Mouse (Mus musculus) limb, embryonic 11.5 days (tissue): Measurements from ENCODE around the gene C1qtnf7. TPM values are rescaled to one million over a fixed set of nuclear protein-coding genes. Genes with fewer than 3 reads are reported as not detected.

Experiments used
- ATAC-seq: fragments of 200-750 bp; cut with Nextera tagmentation; 2 replicates; pipeline ENCODE4 v1.8.0; 2017; ENCODE audit warnings: low read depth; ENCODE audit not compliant: insufficient number of reproducible peaks, low FRiP score, low TSS enrichment
- DNase-seq: peaks from one replicate; pipeline ENCODE4 v3.0.0-alpha.2; 2015; ENCODE audit warnings: low spot score
- H3K27ac ChIP-seq: fragments of 300-500 bp; sonication (generic); replicated peaks from 2 replicates; pipeline ENCODE4 v1.5.1; 2014; ENCODE audit warnings: low read depth, mild to moderate bottlenecking, low read length
- H3K27me3 ChIP-seq: fragments of 300-500 bp; sonication (generic); 2 replicates; pipeline ENCODE4 v1.6.1; 2014; ENCODE audit warnings: mild to moderate bottlenecking, low read length, mixed read lengths; ENCODE audit not compliant: control insufficient read depth, insufficient read depth
- H3K36me3 ChIP-seq: fragments of 300-500 bp; sonication (generic); 2 replicates; pipeline ENCODE4 v1.6.1; 2014; ENCODE audit warnings: mild to moderate bottlenecking, low read length, moderate library complexity, mixed read lengths; ENCODE audit not compliant: control insufficient read depth, insufficient read depth
- H3K4me1 ChIP-seq: fragments of 300-500 bp; sonication (generic); 2 replicates; pipeline ENCODE4 v1.6.1; 2014; ENCODE audit warnings: low read length, mixed read lengths; ENCODE audit not compliant: control insufficient read depth, insufficient read depth
- H3K4me2 ChIP-seq: fragments of 300-500 bp; sonication (generic); 2 replicates; pipeline ENCODE4 v1.6.1; 2014; ENCODE audit warnings: low read depth, mild to moderate bottlenecking, moderate library complexity; ENCODE audit not compliant: severe bottlenecking
- H3K4me3 ChIP-seq: fragments of 300-500 bp; sonication (generic); 2 replicates; pipeline ENCODE4 v1.5.1; 2014; ENCODE audit warnings: low read depth, low read length
- H3K9ac ChIP-seq: fragments of 300-500 bp; sonication (generic); 2 replicates; pipeline ENCODE4 v1.6.1; 2014; ENCODE audit warnings: mild to moderate bottlenecking, low read length
- H3K9me3 ChIP-seq: fragments of 300-500 bp; sonication (generic); 2 replicates; pipeline ENCODE4 v1.6.1; 2016; ENCODE audit warnings: low read length; ENCODE audit not compliant: control insufficient read depth
- WGBS: fragments of 180-500 bp; shearing (Covaris S2); extraction: QIAGEN DNeasy Blood & Tissue Kit; methylation state at CpG from one replicate; pipeline ENCODE4 v1.1.7; 2014; 5-methylcytosine and 5-hydroxymethylcytosine counted together
- polyA plus RNA-seq: library from polyadenylated mRNA; unstranded; fragments of >200 nt; fragmentation: Nextera tagmentation; extraction: Ambion mirVana; gene quantifications from 2 replicates; pipeline ENCODE4 v1.2.1, GENCODE M21; 2014

The C1qtnf7 gene
- polyA plus RNA-seq, 1 experiment from 2014 or later = 3.2 TPM

- no peak overlapping the region for H3K27ac ChIP-seq
- H3K36me3 ChIP-seq = no peaks in the 10 kb centered on the region
- no peak overlapping the region for H3K9ac ChIP-seq
- WGBS = 78% methylated on average over 6 of the region's 6 CpGs
- H3K27me3 ChIP-seq = no peaks in the 10 kb centered on the region
- H3K4me3 ChIP-seq = no peak overlapping the region
- H3K4me2 ChIP-seq = no peak overlapping the region
- ATAC-seq (no peak), DNase-seq (peak; percentile 18)
- H3K9me3 ChIP-seq = no peaks in the 10 kb centered on the region
- no peaks in the 10 kb centered on the region for H3K4me1 ChIP-seq
Observed at GRCm38 (mm10) chr5:43583326-43584120, 68.2 kb downstream of the C1qtnf7 start.

GRCm38 (mm10) chr5:43584464-43584863, 69.1 kb downstream of the C1qtnf7 start:
- no peaks in the 10 kb centered on the region for H3K36me3 ChIP-seq

GRCm38 (mm10) chr5:43585406-43586245, 70.3 kb downstream of the C1qtnf7 start:
- Histone ChIP-seq H3K4me1 (no peaks in the 10 kb centered on the region), H3K27ac (no peak overlapping the region), H3K4me2 (no peak overlapping the region), H3K4me3 (no peak overlapping the region), H3K9ac (no peak overlapping the region), H3K27me3 (no peaks in the 10 kb centered on the region), H3K36me3 (no peaks in the 10 kb centered on the region), H3K9me3 (no peaks in the 10 kb centered on the region)
- no peak for ATAC-seq
- WGBS = 44% methylated on average over 11 of the region's 11 CpGs
- DNase-seq = no peak

More at GRCm38 (mm10) chr5:43584464-43584863, 69.1 kb downstream of the C1qtnf7 start:
- Histone ChIP-seq H3K27me3 (no peaks in the 10 kb centered on the region), H3K4me3 (no peak overlapping the region), H3K9me3 (no peaks in the 10 kb centered on the region), H3K27ac (no peak overlapping the region), H3K4me2 (no peak overlapping the region), H3K4me1 (no peaks in the 10 kb centered on the region), H3K9ac (no peak overlapping the region)
- DNase-seq = peak; percentile 13
- no peak for ATAC-seq
- WGBS = 32% methylated on average over 1 of the region's 1 CpGs

GRCm38 (mm10) chr5:43588791-43589439, 73.6 kb downstream of the C1qtnf7 start:
- 81% methylated on average over 5 of the region's 5 CpGs for WGBS
- Histone ChIP-seq H3K36me3 (no peaks in the 10 kb centered on the region), H3K27ac (no peak overlapping the region), H3K4me1 (no peaks in the 10 kb centered on the region), H3K4me3 (no peak overlapping the region), H3K9me3 (no peaks in the 10 kb centered on the region), H3K27me3 (no peaks in the 10 kb centered on the region), H3K4me2 (no peak overlapping the region), H3K9ac (no peak overlapping the region)
- no peak for ATAC-seq
- no peak for DNase-seq

- no peak overlapping the region for H3K4me3 ChIP-seq
- H3K27me3 ChIP-seq = no peaks in the 10 kb centered on the region
- H3K4me2 ChIP-seq = no peak overlapping the region
- DNase-seq (no peak), ATAC-seq (no peak)
- WGBS = 84% methylated on average over 2 of the region's 2 CpGs
- no peaks in the 10 kb centered on the region for H3K36me3 ChIP-seq
- no peaks in the 10 kb centered on the region for H3K4me1 ChIP-seq
- H3K9me3 ChIP-seq = no peaks in the 10 kb centered on the region
- H3K9ac ChIP-seq = no peak overlapping the region
- H3K27ac ChIP-seq = no peak overlapping the region
Observed at GRCm38 (mm10) chr5:43589440-43589830, 74.1 kb downstream of the C1qtnf7 start.

- no peak for DNase-seq
- WGBS = 92% methylated on average over 2 of the region's 2 CpGs
Observed at GRCm38 (mm10) chr5:43590311-43590731, 75.0 kb downstream of the C1qtnf7 start.

GRCm38 (mm10) chr5:43601601-43602000, 86.3 kb downstream of the C1qtnf7 start:
- Histone ChIP-seq H3K27me3 (no peaks in the 10 kb centered on the region), H3K4me1 (no peaks in the 10 kb centered on the region), H3K27ac (no peak overlapping the region), H3K4me3 (no peak overlapping the region), H3K36me3 (no peaks in the 10 kb centered on the region), H3K9me3 (no peaks in the 10 kb centered on the region), H3K9ac (no peak overlapping the region), H3K4me2 (no peak overlapping the region)
- DNase-seq = no peak
- ATAC-seq = no peak
- 87% methylated on average over 8 of the region's 8 CpGs for WGBS

More at GRCm38 (mm10) chr5:43590311-43590731, 75.0 kb downstream of the C1qtnf7 start:
- H3K9ac ChIP-seq = no peak overlapping the region
- H3K4me1 ChIP-seq = no peaks in the 10 kb centered on the region
- no peaks in the 10 kb centered on the region for H3K9me3 ChIP-seq
- ATAC-seq = no peak
- no peak overlapping the region for H3K4me3 ChIP-seq
- H3K27ac ChIP-seq = no peak overlapping the region
- H3K27me3 ChIP-seq = no peaks in the 10 kb centered on the region
- no peaks in the 10 kb centered on the region for H3K36me3 ChIP-seq
- H3K4me2 ChIP-seq = no peak overlapping the region

- Histone ChIP-seq H3K27ac (no peak overlapping the region), H3K9ac (no peak overlapping the region), H3K9me3 (no peaks in the 10 kb centered on the region), H3K4me1 (no peaks in the 10 kb centered on the region), H3K4me2 (no peak overlapping the region), H3K27me3 (no peaks in the 10 kb centered on the region), H3K4me3 (no peak overlapping the region), H3K36me3 (no peaks in the 10 kb centered on the region)
- 37% methylated on average over 3 of the region's 3 CpGs for WGBS
- DNase-seq (no peak), ATAC-seq (no peak)
Observed at GRCm38 (mm10) chr5:43602518-43602917, 87.2 kb downstream of the C1qtnf7 start.
